Mouse (Mus musculus): ENCODE measurements around the gene Parm1. TPM values are rescaled to one million over a fixed set of nuclear protein-coding genes. Genes with fewer than 3 reads are reported as not detected.

Gene Parm1
- 17.3 and 17.8 TPM in 2 replicates for polyA plus RNA-seq (2016; fragmentation: Nextera tagmentation; extraction: Ambion mirVana)

- Histone ChIP-seq H3K4me1 (peaks cover 43% of the 10 kb centered on the region), H3K27me3 (replicated peaks; ENCODE audit: low read depth, poor library complexity, severe bottlenecking) (peaks cover 23% of the 10 kb centered on the region), H3K36me3 (replicated peaks) (no peaks in the 10 kb centered on the region), H3K4me3 (peak within 1 kb of the TSS; percentile 68), H3K27ac (replicated peaks) (peak within 1 kb of the TSS; percentile 68), H3K9me3 (no peaks in the 10 kb centered on the region)
- peak; percentile 95 for DNase-seq (ENCODE audit: low spot score)
- WGBS, result under 1% methylated on average over 48 of the region's 48 CpGs
These were observed at the start of gene Parm1 for GRCm38 (mm10) chr5:91517480-91518301. Gene Parm1, plus strand, starts transcription at chr5:91517615.

DNA sequence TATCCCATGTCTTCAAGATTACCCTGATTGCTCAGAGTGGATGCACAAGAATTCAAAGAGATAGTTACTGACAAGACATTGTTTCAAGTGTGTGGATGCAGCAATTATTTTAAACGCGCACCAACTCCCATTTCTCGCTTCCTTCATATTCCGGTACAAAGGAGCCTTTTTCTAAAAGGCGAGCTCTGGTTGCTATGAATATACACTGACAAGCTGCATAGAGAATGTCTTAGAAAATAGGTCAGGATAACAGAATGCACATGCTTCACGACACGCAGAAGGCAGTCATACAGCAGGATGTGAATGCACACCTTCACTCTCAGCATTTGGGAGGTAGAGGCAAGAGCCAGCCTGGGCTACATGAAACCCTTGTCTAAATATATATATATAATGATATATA lies 42.2 kb upstream of the Parm1 start:
- H3K27ac ChIP-seq (replicated peaks), result no peak overlapping the region
- H3K4me3 ChIP-seq, result no peak overlapping the region
- 94% methylated on average over 7 of the region's 7 CpGs for WGBS
- no peaks in the 10 kb centered on the region for H3K9me3 ChIP-seq
- no peaks in the 10 kb centered on the region for H3K27me3 ChIP-seq (replicated peaks; ENCODE audit: low read depth, poor library complexity, severe bottlenecking)
- DNase-seq (ENCODE audit: low spot score), result no peak
- H3K4me1 ChIP-seq, result no peaks in the 10 kb centered on the region
- no peaks in the 10 kb centered on the region for H3K36me3 ChIP-seq (replicated peaks)

GRCm38 (mm10) chr5:91476863-91477262 lies 40.6 kb upstream of the Parm1 start:
- no peaks in the 10 kb centered on the region for H3K36me3 ChIP-seq (replicated peaks)
- H3K4me1 ChIP-seq, result no peaks in the 10 kb centered on the region
- no peaks in the 10 kb centered on the region for H3K9me3 ChIP-seq
- 86% methylated on average over 7 of the region's 7 CpGs for WGBS
- H3K27me3 ChIP-seq (replicated peaks; ENCODE audit: low read depth, poor library complexity, severe bottlenecking), result no peaks in the 10 kb centered on the region
- DNase-seq (ENCODE audit: low spot score), result no peak
- H3K27ac ChIP-seq (replicated peaks), result no peak overlapping the region
- no peak overlapping the region for H3K4me3 ChIP-seq

DNA sequence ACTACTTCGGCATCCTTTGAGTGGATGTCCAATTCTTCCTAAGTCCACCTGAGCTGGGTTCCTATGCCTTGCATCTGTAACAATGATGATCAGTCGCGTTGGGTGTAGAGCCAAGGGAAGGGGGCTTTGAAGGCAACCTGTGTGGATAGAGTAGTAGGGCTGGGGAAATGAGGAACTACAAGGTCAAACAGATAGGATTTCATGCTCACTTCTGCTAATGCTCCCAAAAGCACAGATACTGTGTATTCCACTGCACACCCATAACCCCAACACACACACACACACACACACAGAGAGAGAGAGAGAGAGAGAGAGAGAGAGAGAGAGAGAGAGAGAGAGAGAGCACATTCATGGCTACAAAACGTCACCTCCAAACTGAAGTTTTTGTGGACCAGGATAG lies 38.7 kb upstream of the Parm1 start:
- Histone ChIP-seq H3K4me1 (no peaks in the 10 kb centered on the region), H3K27ac (replicated peaks) (no peak overlapping the region), H3K9me3 (no peaks in the 10 kb centered on the region), H3K36me3 (replicated peaks) (no peaks in the 10 kb centered on the region), H3K4me3 (no peak overlapping the region), H3K27me3 (replicated peaks; ENCODE audit: low read depth, poor library complexity, severe bottlenecking) (no peaks in the 10 kb centered on the region)
- DNase-seq (ENCODE audit: low spot score), result no peak
- whole genome bisulfite sequencing, result 83% methylated on average over 4 of the region's 4 CpGs

GRCm38 (mm10) chr5:91480129-91480528 lies 37.3 kb upstream of the Parm1 start:
- Histone ChIP-seq H3K4me3 (no peak overlapping the region), H3K27ac (replicated peaks) (no peak overlapping the region), H3K9me3 (no peaks in the 10 kb centered on the region), H3K36me3 (replicated peaks) (no peaks in the 10 kb centered on the region), H3K27me3 (replicated peaks; ENCODE audit: low read depth, poor library complexity, severe bottlenecking) (no peaks in the 10 kb centered on the region), H3K4me1 (no peaks in the 10 kb centered on the region)
- DNase-seq (ENCODE audit: low spot score), result no peak
- 73% methylated on average over 1 of the region's 1 CpGs for WGBS

- DNase-seq (ENCODE audit: low spot score), result no peak
- whole genome bisulfite sequencing, result 93% methylated on average over 1 of the region's 1 CpGs
- Histone ChIP-seq H3K4me3 (no peak overlapping the region), H3K27me3 (replicated peaks; ENCODE audit: low read depth, poor library complexity, severe bottlenecking) (no peaks in the 10 kb centered on the region), H3K27ac (replicated peaks) (no peak overlapping the region), H3K4me1 (no peaks in the 10 kb centered on the region), H3K36me3 (replicated peaks) (no peaks in the 10 kb centered on the region), H3K9me3 (no peaks in the 10 kb centered on the region)
These were observed 33.1 kb upstream of the Parm1 start for GRCm38 (mm10) chr5:91484324-91484723.

DNA sequence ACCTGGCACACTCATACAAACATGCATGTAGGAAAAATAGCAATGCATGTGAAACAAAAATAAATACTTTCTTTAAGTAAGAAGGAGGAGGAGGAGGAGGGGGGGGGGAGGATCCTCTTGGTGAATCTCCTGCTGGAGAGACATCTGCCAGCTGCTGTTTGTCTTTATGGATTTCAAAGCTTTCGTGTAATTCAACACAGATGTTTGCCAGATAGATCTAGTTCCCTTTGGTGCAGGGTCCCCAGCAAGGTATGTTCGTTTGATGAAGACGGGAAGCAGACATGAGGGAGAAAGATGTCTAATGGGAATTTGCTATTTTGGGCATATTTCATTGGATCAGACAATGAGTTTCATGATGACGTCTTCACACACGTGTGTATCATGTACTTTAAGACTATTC lies 23.0 kb upstream of the Parm1 start:
- Histone ChIP-seq H3K27me3 (replicated peaks; ENCODE audit: low read depth, poor library complexity, severe bottlenecking) (no peaks in the 10 kb centered on the region), H3K27ac (replicated peaks) (no peak overlapping the region), H3K4me1 (peaks cover 8% of the 10 kb centered on the region), H3K9me3 (no peaks in the 10 kb centered on the region), H3K4me3 (no peak overlapping the region), H3K36me3 (replicated peaks) (no peaks in the 10 kb centered on the region)
- no peak for DNase-seq (ENCODE audit: low spot score)
- WGBS, result 53% methylated on average over 5 of the region's 5 CpGs

DNA sequence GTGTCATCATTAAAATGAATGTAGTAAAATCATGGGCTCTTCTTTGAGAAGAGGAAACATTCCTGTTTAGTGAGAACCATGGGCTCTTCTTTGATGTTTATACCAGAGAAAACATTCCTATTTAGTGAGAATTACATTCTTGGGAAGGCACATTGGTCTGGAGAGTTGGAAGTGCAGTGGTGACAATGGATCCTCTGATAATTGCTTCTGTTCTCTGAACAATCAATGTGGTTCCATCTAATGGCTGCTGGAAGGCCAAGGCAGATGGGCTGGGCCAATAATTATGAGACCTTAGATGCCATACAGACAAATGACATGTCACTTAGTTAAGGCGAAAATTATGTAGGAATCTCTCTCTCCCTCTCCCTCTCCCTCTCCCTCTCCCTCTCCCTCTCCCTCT lies 16.1 kb upstream of the Parm1 start:
- Histone ChIP-seq H3K9me3 (no peaks in the 10 kb centered on the region), H3K27ac (replicated peaks) (no peak overlapping the region), H3K36me3 (replicated peaks) (no peaks in the 10 kb centered on the region), H3K4me1 (no peaks in the 10 kb centered on the region), H3K27me3 (replicated peaks; ENCODE audit: low read depth, poor library complexity, severe bottlenecking) (no peaks in the 10 kb centered on the region), H3K4me3 (no peak overlapping the region)
- 86% methylated on average over 1 of the region's 1 CpGs for WGBS
- DNase-seq (ENCODE audit: low spot score), result no peak

DNA sequence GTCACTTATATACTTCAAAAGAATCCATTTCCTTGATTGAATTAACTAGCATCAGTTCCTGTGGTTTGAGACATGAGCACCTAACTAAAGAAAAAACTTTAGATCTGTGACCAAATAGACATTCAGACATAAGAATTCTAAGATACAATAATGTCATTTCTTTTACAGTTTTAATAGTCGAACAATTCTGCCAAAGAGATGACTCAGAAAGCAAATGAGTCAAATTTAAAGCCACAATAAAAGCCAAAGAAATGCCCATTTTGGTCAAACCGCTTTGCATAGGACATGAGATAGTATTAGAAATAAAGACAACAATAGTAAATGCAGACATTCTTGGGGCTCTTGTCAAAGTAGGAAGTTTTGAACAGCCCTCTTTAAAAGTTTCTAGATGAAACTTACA lies 15.0 kb upstream of the Parm1 start:
- Histone ChIP-seq H3K4me3 (no peak overlapping the region), H3K27me3 (replicated peaks; ENCODE audit: low read depth, poor library complexity, severe bottlenecking) (no peaks in the 10 kb centered on the region), H3K36me3 (replicated peaks) (no peaks in the 10 kb centered on the region), H3K27ac (replicated peaks) (no peak overlapping the region), H3K9me3 (no peaks in the 10 kb centered on the region), H3K4me1 (no peaks in the 10 kb centered on the region)
- WGBS, result 89% methylated on average over 2 of the region's 2 CpGs
- DNase-seq (ENCODE audit: low spot score), result no peak

- no peak for DNase-seq (ENCODE audit: low spot score)
- 67% methylated on average over 5 of the region's 5 CpGs for WGBS
These were observed 13.0 kb upstream of the Parm1 start for GRCm38 (mm10) chr5:91504320-91504922.

DNA sequence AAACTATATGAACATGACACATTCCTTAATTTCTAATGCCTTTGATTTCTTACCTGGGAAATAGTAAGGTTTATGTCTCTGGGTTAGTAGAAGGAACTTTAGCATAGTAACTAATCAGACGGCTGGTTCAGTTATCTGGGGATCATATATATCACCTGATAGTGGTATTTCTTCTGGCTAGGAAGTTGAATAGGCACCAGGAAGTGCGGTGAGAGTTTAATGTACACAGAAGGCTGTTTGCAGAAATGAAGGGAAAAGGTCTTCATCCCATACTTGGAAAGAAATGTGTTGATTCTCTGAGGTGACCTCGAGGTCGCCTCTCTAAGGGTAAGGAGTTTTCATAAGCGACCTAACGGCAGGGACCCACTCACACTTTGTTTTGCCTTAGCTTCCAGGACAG lies 338 bp upstream of the Parm1 start:
- H3K4me3 ChIP-seq, result peak overlapping the region; percentile 68
- peaks cover 40% of the 10 kb centered on the region for H3K4me1 ChIP-seq
- 23% methylated on average over 6 of the region's 6 CpGs for WGBS
- no peak for DNase-seq (ENCODE audit: low spot score)
- H3K27ac ChIP-seq (replicated peaks), result peak overlapping the region; percentile 68; the same call in 1 of the 2 replicates
- H3K9me3 ChIP-seq, result no peaks in the 10 kb centered on the region
- H3K36me3 ChIP-seq (replicated peaks), result no peaks in the 10 kb centered on the region
- H3K27me3 ChIP-seq (replicated peaks; ENCODE audit: low read depth, poor library complexity, severe bottlenecking), result peaks cover 23% of the 10 kb centered on the region

More at GRCm38 (mm10) chr5:91504320-91504922, 13.0 kb upstream of the Parm1 start:
- Histone ChIP-seq H3K4me1 (0 out of 2 replicates have a peak, but pooled peaks cover 3% of the 10 kb centered on the region), H3K27ac (replicated peaks) (no peak overlapping the region), H3K27me3 (replicated peaks; ENCODE audit: low read depth, poor library complexity, severe bottlenecking) (no peaks in the 10 kb centered on the region), H3K9me3 (no peaks in the 10 kb centered on the region), H3K36me3 (replicated peaks) (no peaks in the 10 kb centered on the region), H3K4me3 (no peak overlapping the region)

DNA sequence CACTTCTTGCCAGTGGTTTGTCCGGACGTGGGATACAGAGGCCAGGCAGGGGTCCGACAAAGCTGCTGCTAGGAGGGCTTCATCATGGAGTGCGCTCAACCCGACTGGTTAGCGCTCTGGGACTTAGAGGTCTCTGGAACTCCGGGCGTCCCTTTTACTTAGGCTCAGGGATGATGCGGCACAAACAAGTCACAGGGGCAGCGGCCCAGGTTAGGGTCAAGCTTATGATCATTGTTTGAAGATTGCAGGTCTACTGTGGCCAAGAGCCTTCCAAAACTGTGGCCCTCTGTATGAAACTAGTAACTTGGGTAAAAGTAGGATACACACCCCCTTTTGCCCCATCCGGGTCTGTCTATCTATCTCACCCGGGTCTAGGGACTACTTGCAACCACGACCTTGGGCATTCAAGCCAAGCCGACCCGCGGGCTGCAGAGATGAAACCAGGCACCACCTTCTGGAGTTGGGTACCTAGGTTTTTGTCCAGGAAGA lies 931 bp downstream of the Parm1 start:
- H3K9me3 ChIP-seq, result no peaks in the 10 kb centered on the region
- peaks cover 43% of the 10 kb centered on the region for H3K4me1 ChIP-seq
- H3K4me3 ChIP-seq, result peak overlapping the region; percentile 68
- H3K36me3 ChIP-seq (replicated peaks), result no peaks in the 10 kb centered on the region
- peak; percentile 38 for DNase-seq (ENCODE audit: low spot score)
- 3% methylated on average over 16 of the region's 16 CpGs for WGBS
- peaks cover 23% of the 10 kb centered on the region for H3K27me3 ChIP-seq (replicated peaks; ENCODE audit: low read depth, poor library complexity, severe bottlenecking)
- peak overlapping the region; percentile 68 for H3K27ac ChIP-seq (replicated peaks)

DNA sequence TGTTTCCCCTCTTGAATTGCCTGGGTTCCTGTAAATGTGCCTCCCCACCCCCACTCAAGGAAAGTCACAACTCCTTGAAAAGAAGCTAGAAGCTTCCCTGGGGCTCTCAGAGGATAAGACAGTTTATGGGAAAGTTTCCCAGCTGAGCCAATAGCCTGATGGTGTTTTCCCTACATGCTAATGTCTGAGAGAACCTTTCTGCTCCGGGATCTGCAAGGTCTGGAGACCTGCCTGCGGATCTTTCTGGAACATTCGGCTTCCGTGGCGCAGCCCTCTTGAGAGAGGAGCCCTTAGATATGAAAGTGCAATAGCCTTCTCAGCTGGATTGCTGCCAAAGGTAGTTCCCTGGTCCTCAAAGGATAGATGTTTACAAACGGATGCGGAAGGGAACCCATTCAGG lies 1.5 kb downstream of the Parm1 start:
- Histone ChIP-seq H3K27me3 (replicated peaks; ENCODE audit: low read depth, poor library complexity, severe bottlenecking) (peaks cover 23% of the 10 kb centered on the region), H3K9me3 (no peaks in the 10 kb centered on the region), H3K27ac (replicated peaks) (0 out of 2 replicates have a peak overlapping the region, but pooled peaks have one; percentile 6), H3K4me1 (peaks cover 43% of the 10 kb centered on the region), H3K4me3 (peak overlapping the region; percentile 68), H3K36me3 (replicated peaks) (no peaks in the 10 kb centered on the region)
- no peak for DNase-seq (ENCODE audit: low spot score)
- 27% methylated on average over 7 of the region's 7 CpGs for WGBS

All from embryonic facial prominence, embryonic 10.5 days (tissue).